Mouse (Mus musculus) megakaryocyte-erythroid progenitor cell, adult 5-6 weeks (primary cell): ENCODE results near the gene Tnc. TPM values are rescaled to one million over a fixed set of nuclear protein-coding genes. Genes with fewer than 3 reads are reported as not detected.

Experiments used
- ATAC-seq: replicated peaks from 2 replicates; pipeline ENCODE4 v1.8.0; 2016; ENCODE audit warnings: mild to moderate bottlenecking, inconsistent platforms; ENCODE audit not compliant: severe bottlenecking, poor library complexity, low FRiP score, low TSS enrichment
- total RNA-seq, 2 experiments: library from RNA; stranded (forward) in 1 of 2; stranded (reverse) in 1 of 2; fragments of 200-1000, 215-1000 nt in 1 of 2; fragments of >200 nt in 1 of 2; fragmentation: Nextera tagmentation in 1 of 2; gene quantifications; 2 replicates each; pipeline ENCODE4 v1.2.3; 2014 to 2017

The Tnc gene
- total RNA-seq, 2 experiments from 2014 or later = not detected

DNA sequence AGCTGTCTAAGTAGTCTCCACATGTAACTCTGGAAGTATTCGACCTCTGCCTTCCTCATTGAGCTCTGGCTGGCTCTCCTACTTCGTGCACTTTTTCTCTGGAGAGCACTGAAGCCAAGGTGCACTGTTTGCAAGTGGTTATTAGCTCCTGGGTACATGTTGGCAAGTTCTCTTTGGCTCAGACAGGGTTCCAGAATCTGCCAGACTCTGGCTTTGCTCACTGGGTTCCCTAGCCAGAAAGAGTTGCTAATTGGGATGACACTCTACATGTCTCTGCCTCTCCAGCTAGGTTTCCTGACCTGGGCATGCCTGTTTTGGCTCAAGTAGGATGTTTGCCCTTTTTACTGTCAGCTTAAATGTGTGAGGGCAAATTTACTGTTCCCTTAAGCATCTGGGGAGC lies 13.6 kb downstream of the Tnc start:
- ATAC-seq = no peak

- no peak for ATAC-seq
These were observed 17.3 kb downstream of the Tnc start for GRCm38 (mm10) chr4:64029486-64029885.

GRCm38 (mm10) chr4:64025591-64025990 lies 21.2 kb downstream of the Tnc start:
- ATAC-seq = no peak

- no peak for ATAC-seq
These were observed 22.6 kb downstream of the Tnc start for GRCm38 (mm10) chr4:64024041-64024779.

DNA sequence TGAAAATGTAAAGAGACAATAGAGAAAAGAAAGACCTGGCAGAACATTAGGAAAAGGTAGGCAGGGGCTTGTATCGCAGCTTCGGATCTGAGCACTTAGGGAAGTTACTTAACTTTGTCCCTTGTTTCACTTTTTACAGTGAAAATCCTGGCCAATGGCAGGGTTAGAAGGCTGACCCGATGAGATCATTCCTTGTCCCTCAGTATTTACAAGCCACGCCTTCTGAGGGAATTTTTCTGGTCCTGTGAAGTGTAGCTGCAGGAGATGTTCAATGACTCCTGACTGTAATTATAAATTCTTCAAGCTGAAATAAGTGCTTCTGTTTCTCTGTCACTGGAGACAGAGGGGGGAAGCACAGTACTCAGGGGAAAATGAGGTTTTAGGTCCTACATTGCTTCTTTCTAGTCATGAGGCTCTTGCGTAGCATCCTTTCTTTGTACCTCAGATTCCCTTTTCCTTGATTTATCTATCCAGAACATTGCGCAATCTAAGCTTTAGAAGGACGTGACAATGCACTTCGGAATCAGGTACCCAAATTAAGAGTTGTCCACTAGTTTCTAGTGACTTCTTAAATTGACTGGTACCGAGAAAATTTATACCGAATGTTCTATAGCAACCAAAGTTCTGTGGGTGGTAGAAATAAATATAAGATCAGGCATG lies 25.8 kb downstream of the Tnc start:
- ATAC-seq = no peak

DNA sequence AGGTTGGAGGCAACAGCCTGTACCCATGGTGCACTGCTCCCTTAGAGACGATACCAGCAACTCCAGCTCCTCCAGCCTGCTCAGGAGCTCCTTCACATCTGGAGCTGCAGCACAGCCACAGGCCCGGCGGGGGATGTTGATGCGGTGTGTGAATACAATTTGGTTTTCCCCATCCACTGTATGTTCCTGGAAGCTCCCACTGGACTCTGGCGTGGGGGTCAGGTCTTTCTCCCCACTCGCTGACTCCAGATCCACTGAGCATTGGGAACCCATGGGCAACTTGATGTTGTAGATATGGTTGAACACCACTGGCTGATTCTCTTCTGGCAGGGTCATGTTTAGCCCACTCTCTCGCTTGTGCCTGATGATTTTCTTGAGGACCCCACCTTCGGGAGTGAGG lies 26.7 kb downstream of the Tnc start:
- ATAC-seq = no peak

- ATAC-seq = no peak
These were observed 35.5 kb downstream of the Tnc start for GRCm38 (mm10) chr4:64011308-64011707.

GRCm38 (mm10) chr4:64009936-64010335 lies 36.9 kb downstream of the Tnc start:
- no peak for ATAC-seq

GRCm38 (mm10) chr4:64005198-64005597 lies 41.6 kb downstream of the Tnc start:
- no peak for ATAC-seq

DNA sequence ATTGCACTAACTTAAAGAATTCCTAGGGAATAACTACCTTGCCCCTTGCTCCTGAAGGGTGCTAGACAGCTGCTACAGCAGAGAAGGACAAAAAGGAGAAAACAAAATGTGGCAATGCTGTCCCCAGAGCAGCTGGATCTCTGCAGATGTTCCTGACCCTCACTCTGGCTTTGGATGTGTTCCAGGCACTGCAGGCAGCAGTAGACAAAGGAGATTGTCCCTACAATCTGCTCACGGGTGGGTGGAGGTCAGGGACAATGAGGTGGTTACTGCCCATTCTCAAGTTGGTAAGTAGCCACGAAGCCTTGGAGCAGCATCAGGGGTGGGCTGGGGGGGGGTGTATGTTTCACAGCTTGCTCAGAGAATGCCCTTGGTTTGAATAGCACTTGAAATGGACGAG lies 43.1 kb downstream of the Tnc start:
- ATAC-seq = no peak

DNA sequence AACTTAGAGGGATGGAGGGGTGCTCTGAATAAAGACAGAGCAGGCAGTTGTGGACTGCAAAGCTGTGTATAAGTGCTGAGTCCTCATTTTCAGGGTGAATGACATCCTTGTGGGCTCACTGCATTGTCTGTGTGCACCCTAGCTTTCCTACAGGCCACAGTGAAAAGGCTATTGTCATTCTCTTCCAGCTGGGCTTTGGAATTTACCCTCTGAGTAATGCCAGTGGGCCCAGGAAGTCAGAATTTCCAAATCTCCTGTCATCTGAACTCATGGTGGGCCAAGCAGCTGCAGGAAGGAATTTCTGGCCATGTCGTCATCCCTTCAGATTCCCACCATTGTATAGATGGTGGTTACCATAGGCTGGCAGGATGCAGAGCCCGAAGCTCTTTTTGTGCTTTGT lies 44.6 kb downstream of the Tnc start:
- no peak for ATAC-seq

GRCm38 (mm10) chr4:64000788-64001187 lies 46.0 kb downstream of the Tnc start:
- no peak for ATAC-seq

- no peak for ATAC-seq
These were observed 46.5 kb downstream of the Tnc start for GRCm38 (mm10) chr4:64000293-64000692.

- no peak for ATAC-seq
These were observed 53.2 kb downstream of the Tnc start for GRCm38 (mm10) chr4:63993462-63994113.

DNA sequence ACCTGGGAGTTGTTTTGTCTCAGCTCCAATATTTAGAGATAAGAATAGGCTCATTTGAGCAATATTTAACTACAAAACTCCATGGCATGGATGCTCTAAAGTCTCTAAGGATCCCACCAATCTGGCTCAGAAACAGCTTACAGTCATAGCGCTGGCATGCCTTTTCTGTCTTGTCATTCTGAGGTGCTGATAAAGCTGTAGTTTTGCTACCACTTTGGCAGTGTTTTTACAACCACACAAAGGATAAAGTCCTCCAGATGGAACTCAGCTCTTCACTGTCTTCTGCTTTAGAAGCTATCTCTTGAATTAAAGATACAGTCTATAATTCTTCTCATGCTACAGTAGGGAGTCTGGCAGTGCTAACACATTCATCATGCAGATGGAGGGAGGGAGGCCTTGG lies 56.6 kb downstream of the Tnc start:
- ATAC-seq = no peak

- no peak for ATAC-seq
These were observed 58.7 kb downstream of the Tnc start for GRCm38 (mm10) chr4:63988090-63988489.

DNA sequence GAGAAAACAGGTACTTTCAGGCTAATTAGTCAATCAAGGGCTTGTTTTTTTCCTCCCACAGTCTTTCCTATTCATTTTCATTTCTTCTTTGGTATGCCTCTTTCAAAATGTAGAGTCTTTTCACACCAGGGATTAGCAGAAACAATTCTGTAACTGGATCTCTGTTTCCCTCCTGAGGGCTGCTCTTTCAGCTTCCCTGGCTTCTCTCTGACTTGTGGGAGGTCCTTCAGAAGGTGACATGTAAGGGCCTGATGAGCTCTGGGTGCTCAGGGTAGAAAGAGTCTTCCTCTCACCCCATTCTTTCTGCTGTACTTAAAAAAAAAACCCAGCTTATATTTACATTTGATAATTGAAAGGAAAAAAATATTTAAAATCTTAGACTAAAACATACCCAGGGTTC lies 60.2 kb downstream of the Tnc start:
- no peak for ATAC-seq

GRCm38 (mm10) chr4:63983098-63983445 lies 63.7 kb downstream of the Tnc start:
- ATAC-seq = no peak

DNA sequence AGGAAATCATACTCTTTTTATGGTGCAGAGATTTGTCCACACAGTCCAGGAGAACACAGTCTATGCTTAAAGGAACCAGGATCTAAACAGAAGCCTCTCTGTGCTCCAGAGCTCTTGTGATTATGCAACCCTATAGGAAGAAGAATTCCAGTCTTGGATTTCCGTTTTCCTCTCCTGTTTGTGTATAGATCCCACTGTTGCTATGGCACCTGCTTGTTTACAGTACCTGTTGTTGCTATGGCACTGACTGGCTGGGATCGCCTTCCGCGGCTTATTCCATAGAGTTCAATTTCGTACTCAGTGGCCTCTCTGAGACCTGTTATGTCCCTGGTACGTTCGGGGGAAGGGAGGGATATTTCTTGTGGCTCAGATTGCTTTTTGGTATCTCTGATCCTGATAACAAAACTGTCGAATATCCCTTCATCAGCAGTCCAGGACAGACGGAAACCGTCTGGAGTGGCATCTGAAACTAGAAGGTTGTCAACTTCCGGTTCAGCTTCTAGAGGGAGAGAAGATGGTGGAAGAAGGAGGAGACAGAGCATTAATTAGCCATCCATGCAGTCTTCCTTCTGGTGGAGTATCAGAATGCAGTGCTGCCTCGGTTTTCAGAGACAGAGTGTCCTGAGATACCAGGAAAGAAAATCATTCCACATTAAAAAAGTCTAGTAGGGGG lies 64.3 kb downstream of the Tnc start:
- no peak for ATAC-seq

DNA sequence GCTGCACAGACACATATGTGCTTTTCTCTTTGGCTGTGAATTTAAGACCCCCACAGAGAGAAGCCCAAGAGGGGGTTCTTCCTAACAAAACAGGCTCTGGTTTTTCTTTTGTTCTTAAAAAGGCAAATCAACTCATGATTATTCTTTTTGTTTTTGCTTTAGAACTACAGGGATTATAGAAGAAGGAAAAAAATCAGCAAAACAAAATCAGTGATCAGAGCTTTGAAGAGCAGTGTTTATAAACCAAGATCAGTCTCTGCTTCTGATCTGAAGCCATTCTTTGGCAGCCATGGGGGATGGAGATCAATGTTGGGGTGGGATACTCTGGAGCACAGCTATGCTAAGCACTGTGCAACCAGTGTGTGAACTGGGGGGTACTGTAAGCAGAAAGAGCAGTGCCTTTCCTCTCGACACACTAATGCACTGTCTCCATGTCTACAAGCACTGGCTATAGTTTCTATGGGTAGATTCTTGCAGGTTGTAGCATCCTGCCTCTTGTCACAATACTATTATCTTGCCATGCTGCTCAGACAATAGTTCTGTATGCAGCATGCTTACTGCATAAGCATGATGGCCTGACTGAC lies 66.5 kb downstream of the Tnc start:
- no peak for ATAC-seq
